Mouse (Mus musculus) layer of hippocampus, postnatal 36 days (tissue): ENCODE results near the gene Fam107a. TPM values are rescaled to one million over a fixed set of nuclear protein-coding genes. Genes with fewer than 3 reads are reported as not detected.
A peak's percentile ranks its signal among the peaks of the same experiment; 100 is the strongest.

Experiments used
- DNase-seq, 2 experiments: peaks; one replicate each; pipeline ENCODE4 v3.0.0; 2022
- total RNA-seq, 2 experiments: library from RNA; stranded (reverse); gene quantifications; 2 replicates each; pipeline ENCODE4 v1.2.3; 2021

The Fam107a gene
- total RNA-seq, 2 experiments from 2014 or later: 250 to 311 TPM

GRCm38 (mm10) chr14:8256072-8256471, 61.8 kb downstream of the Fam107a start:
- DNase-seq: no peak

- peak; percentile 21 to 55 for DNase-seq
Measured at GRCm38 (mm10) chr14:8255076-8255729, 62.6 kb downstream of the Fam107a start.

GRCm38 (mm10) chr14:8251330-8251885, 66.4 kb downstream of the Fam107a start:
- no peak for DNase-seq

- DNase-seq: no peak
Measured at GRCm38 (mm10) chr14:8250141-8250871, 67.5 kb downstream of the Fam107a start.

- DNase-seq: no peak
Measured at GRCm38 (mm10) chr14:8249206-8249605, 68.6 kb downstream of the Fam107a start.

- no peak for DNase-seq
Measured at GRCm38 (mm10) chr14:8246878-8247277, 70.9 kb downstream of the Fam107a start.

Other genes starting within 250 kb of the Fam107a start
- gene Rpp14, start 237.7 kb downstream of the Fam107a start, total RNA-seq: 10 to 100 TPM; 26.5 to 30.9 TPM
- gene Pxk, start 219.8 kb downstream of the Fam107a start, total RNA-seq: 10 to 100 TPM; 26.8 to 32.8 TPM
- gene Pdhb, start 145.0 kb downstream of the Fam107a start, total RNA-seq: 100 to 1,000 TPM; 185 to 197 TPM
- gene Kctd6, start 103.9 kb downstream of the Fam107a start, total RNA-seq: 10 to 100 TPM; 76.1 to 78.8 TPM
- not detected for gene Acox2, start 58.7 kb downstream of the Fam107a start, total RNA-seq
- not detected for gene Oit1, start 60.7 kb upstream of the Fam107a start, total RNA-seq